Mouse (Mus musculus) testis, adult 2 months (tissue): Measurements from ENCODE around the gene Nomo1.
A peak's percentile ranks its signal among the peaks of the same experiment; 100 is the strongest.

Experiments used
- CTCF ChIP-seq: fragments of 200-500 bp; IDR thresholded peaks from 2 replicates; pipeline ENCODE4 v1.5.1; 2012; ENCODE audit warnings: low read depth, mild to moderate bottlenecking, inconsistent platforms, low read length, moderate library complexity; ENCODE audit not compliant: control insufficient read depth, insufficient read depth, insufficient replicate concordance
- POLR2A ChIP-seq: fragments of 200-500 bp; IDR thresholded peaks from 2 replicates; pipeline ENCODE4 v1.6.1; 2012; ENCODE audit warnings: low read depth, mild to moderate bottlenecking, inconsistent platforms, low read length, moderate library complexity; ENCODE audit not compliant: control insufficient read depth

DNA sequence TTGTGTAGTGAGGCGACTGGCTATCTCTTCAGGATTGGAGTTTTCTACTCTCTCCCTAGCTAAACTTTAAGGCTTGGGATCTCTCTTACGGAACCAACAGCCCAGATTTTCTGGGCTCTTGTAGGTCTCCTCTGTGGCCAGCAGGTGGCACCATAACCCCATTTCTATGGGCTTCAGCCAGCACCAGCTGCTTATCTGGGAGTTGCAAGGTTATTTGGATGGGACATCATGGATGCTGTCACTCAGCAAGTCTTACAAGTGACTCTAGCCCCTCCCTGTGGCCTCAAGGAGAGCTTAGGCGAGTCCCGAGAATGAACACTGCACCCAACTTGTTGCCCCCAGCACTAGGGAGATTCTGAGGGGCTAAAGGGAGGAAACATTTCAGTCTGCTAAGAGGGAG lies 62.6 kb downstream of the Nomo1 start:
- no peak for TF ChIP-seq POLR2A
- TF ChIP-seq CTCF: peak; percentile 79; the same call in 1 of the 2 replicates
